Mouse (Mus musculus) E14TG2a.4 (cell line): ENCODE measurements around the gene Dcaf1.
A peak's percentile ranks its signal among the peaks of the same experiment; 100 is the strongest.

Source experiments
- H3K27me3 ChIP-seq: 2 replicates; pipeline ENCODE4 v1.6.1; 2014; ENCODE audit warnings: low read length, control low read depth; ENCODE audit not compliant: insufficient read depth
- H3K36me3 ChIP-seq: 2 replicates; pipeline ENCODE4 v1.6.1; 2014; ENCODE audit warnings: low read length, control low read depth; ENCODE audit not compliant: insufficient read depth
- H3K4me1 ChIP-seq: replicated peaks from 2 replicates; pipeline ENCODE4 v1.6.1; 2014; ENCODE audit warnings: low read depth, low read length, control low read depth
- H3K4me3 ChIP-seq: replicated peaks from 2 replicates; pipeline ENCODE4 v1.5.1; 2014; ENCODE audit warnings: mild to moderate bottlenecking, low read length
- H3K9me3 ChIP-seq: 2 replicates; pipeline ENCODE4 v1.6.1; 2014; ENCODE audit warnings: low read length, control low read depth
- CTCF ChIP-seq: conservative IDR thresholded peaks from 2 replicates; pipeline ENCODE4 v1.5.1; 2014; ENCODE audit warnings: low read length
- NANOG ChIP-seq: IDR thresholded peaks from 2 replicates; pipeline ENCODE4 v1.6.1; 2014; ENCODE audit warnings: borderline replicate concordance, low read length, mixed read lengths
- POU5F1 ChIP-seq: IDR thresholded peaks from 2 replicates; pipeline ENCODE4 v1.6.1; 2014; ENCODE audit warnings: low read length, borderline replicate concordance

Gene Dcaf1

GRCm38 (mm10) chr9:106842800-106843199 lies 21.1 kb downstream of the Dcaf1 start:
- H3K4me1 ChIP-seq: peaks cover 2% of the 10 kb centered on the region; the same call in 1 of the 2 replicates
- no peaks in the 10 kb centered on the region for H3K9me3 ChIP-seq
- H3K4me3 ChIP-seq: peak overlapping the region; percentile 75
- no peak for TF ChIP-seq CTCF
- TF ChIP-seq NANOG: no peak
- TF ChIP-seq POU5F1: no peak
- H3K27me3 ChIP-seq: no peaks in the 10 kb centered on the region
- H3K36me3 ChIP-seq: peaks cover 89% of the 10 kb centered on the region

DNA sequence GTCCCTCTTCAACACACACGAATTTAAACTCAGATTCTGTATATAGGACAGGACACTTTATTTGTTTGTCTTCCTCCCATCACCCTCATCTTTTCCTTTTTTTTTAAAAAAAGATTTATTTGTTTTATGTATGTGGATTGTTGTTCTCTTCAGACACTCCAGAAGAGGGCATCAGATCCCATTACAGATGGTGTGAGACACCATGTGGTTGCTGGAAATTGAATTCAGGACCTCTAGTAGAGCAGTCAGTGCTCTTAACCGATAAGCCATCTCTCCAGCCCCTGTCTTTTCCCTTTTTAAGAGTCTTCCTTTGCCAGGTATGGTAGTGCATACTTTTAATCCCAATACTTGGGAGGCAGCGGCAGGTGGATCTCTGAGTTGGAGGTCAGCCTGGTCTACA lies 35.0 kb downstream of the Dcaf1 start:
- Histone ChIP-seq H3K27me3 (no peaks in the 10 kb centered on the region), H3K9me3 (no peaks in the 10 kb centered on the region), H3K36me3 (peaks cover 96% of the 10 kb centered on the region), H3K4me1 (0 out of 2 replicates have a peak, but pooled peaks cover 3% of the 10 kb centered on the region), H3K4me3 (no peak overlapping the region)
- TF ChIP-seq NANOG (no peak), POU5F1 (no peak), CTCF (no peak)

- Histone ChIP-seq H3K4me1 (0 out of 2 replicates have a peak, but pooled peaks cover 3% of the 10 kb centered on the region), H3K36me3 (peaks cover 96% of the 10 kb centered on the region), H3K27me3 (no peaks in the 10 kb centered on the region), H3K4me3 (no peak overlapping the region), H3K9me3 (no peaks in the 10 kb centered on the region)
- TF ChIP-seq POU5F1: no peak
- no peak for TF ChIP-seq CTCF
Measured at GRCm38 (mm10) chr9:106858036-106858435, 36.4 kb downstream of the Dcaf1 start.

DNA sequence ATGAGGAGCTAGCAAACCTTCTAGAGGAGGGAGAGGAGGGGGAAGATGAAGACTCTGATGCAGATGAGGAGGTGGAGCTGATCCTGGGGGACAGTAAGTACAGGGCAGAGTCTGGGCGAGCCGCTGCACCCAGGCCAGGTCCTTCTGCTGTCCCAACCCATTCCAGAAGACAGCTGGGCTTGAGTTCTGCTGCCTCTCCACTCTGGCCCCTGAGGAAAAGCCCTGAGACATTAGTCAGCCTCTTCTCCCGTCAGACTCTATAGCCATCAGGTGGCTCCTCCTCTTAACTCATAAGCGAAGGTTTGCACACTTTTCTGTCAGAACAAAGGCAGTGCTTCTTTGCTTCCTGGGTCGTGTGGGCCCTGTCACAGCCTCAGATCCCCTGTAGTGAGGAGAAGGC lies 52.5 kb downstream of the Dcaf1 start:
- Histone ChIP-seq H3K4me1 (peaks cover 3% of the 10 kb centered on the region; the same call in 1 of the 2 replicates), H3K9me3 (no peaks in the 10 kb centered on the region), H3K27me3 (no peaks in the 10 kb centered on the region), H3K4me3 (no peak overlapping the region), H3K36me3 (peaks cover 87% of the 10 kb centered on the region)
- TF ChIP-seq CTCF: no peak
- TF ChIP-seq POU5F1: no peak
- TF ChIP-seq NANOG: no peak

GRCm38 (mm10) chr9:106876666-106877065 lies 55.0 kb downstream of the Dcaf1 start:
- TF ChIP-seq POU5F1: no peak
- TF ChIP-seq NANOG: no peak
- no peak for TF ChIP-seq CTCF
- Histone ChIP-seq H3K27me3 (no peaks in the 10 kb centered on the region), H3K4me3 (no peak overlapping the region), H3K36me3 (peaks cover 96% of the 10 kb centered on the region), H3K9me3 (no peaks in the 10 kb centered on the region), H3K4me1 (peaks cover 7% of the 10 kb centered on the region)

GRCm38 (mm10) chr9:106879471-106879870 lies 57.8 kb downstream of the Dcaf1 start:
- H3K27me3 ChIP-seq: no peaks in the 10 kb centered on the region
- H3K9me3 ChIP-seq: no peaks in the 10 kb centered on the region
- TF ChIP-seq POU5F1 (no peak), NANOG (no peak), CTCF (no peak)
- peaks cover 98% of the 10 kb centered on the region for H3K36me3 ChIP-seq
- no peak overlapping the region for H3K4me3 ChIP-seq
- H3K4me1 ChIP-seq: peaks cover 33% of the 10 kb centered on the region

DNA sequence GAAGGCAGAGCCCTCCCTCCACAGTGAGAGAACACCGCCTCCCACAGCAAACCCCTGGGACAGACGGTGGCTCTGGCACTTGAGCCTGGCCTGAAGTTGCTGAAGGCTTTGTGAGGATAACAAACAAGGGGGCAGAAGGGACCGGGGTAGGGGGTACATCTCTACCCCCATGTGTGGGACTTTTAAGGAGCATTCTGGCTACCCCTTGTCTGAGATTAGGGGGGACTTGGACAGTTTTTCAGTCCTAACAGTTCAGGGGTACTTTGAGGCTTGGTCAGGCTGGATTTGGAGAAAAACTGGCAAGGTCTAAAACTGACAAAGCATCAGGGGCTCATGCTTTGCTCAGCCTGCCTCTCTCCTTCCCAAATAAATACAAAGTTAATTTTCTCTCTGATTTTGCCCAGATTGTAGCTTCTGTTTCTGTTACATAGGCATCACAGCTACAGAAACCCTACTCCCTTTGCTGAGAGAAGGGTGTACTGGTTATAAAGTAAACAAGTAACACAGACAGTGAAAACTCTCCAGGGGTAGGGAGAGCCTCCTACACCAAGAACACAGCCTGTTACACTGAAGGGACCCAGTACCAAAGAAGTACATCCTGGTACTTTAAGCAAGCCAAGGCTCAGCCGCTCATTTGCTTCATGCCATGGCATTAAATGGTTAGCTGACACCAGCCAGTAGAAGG lies 59.5 kb downstream of the Dcaf1 start:
- Histone ChIP-seq H3K9me3 (no peaks in the 10 kb centered on the region), H3K4me1 (peaks cover 46% of the 10 kb centered on the region), H3K36me3 (peaks cover 94% of the 10 kb centered on the region), H3K4me3 (no peak overlapping the region), H3K27me3 (peaks cover 14% of the 10 kb centered on the region)
- TF ChIP-seq POU5F1 (no peak), CTCF (no peak), NANOG (no peak)

- Histone ChIP-seq H3K4me1 (peaks cover 44% of the 10 kb centered on the region), H3K9me3 (no peaks in the 10 kb centered on the region), H3K4me3 (no peak overlapping the region), H3K27me3 (peaks cover 14% of the 10 kb centered on the region), H3K36me3 (peaks cover 85% of the 10 kb centered on the region)
- TF ChIP-seq CTCF (no peak), POU5F1 (no peak), NANOG (no peak)
Measured at GRCm38 (mm10) chr9:106882176-106882575, 60.5 kb downstream of the Dcaf1 start.

DNA sequence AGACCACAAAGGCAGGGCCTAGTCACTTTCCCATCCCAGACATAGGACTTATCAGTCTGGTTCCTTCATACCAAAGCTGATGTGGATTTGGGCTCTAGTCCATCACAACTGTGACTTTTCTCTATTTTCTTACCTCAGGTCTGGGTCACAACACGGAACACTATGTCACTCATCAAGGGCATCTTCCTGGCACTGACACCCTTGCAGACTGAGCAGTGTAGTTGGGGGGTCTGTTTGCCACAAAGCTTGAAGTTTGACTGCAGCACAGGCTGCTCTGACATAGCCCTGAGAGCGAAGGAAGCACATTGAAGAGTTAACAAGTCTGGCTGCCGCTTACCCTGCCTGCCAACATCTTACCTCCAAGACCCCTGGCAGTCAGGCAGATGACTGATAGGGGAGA lies 61.4 kb downstream of the Dcaf1 start:
- Histone ChIP-seq H3K9me3 (no peaks in the 10 kb centered on the region), H3K27me3 (peaks cover 14% of the 10 kb centered on the region), H3K36me3 (peaks cover 82% of the 10 kb centered on the region), H3K4me1 (peaks cover 51% of the 10 kb centered on the region), H3K4me3 (0 out of 2 replicates have a peak overlapping the region, but pooled peaks have one; percentile 7)
- TF ChIP-seq CTCF (no peak), POU5F1 (no peak), NANOG (no peak)
